ENCODE assay signal across 27 mouse cellular contexts in genomic region chr12:7835731-7836130, GRCm38 (mm10).
DNase-seq lines count a peak whose midpoint lies in the region; ATAC-seq and TF ChIP-seq lines count a peak whose summit lies in the region.
"Had no signal": no experiment of that assay in that cellular context is flagged by ENCODE, and none has a peak within 500 bp of the region (broad histone marks: within the 10 kb centered on the region; RNA-seq: fewer than 3 reads in every experiment).

No protein-coding gene starts in this region.

- H3K27me3 ChIP-seq in forebrain, embryonic 14.5 days (replicated peaks; ENCODE audit: control insufficient read depth, insufficient read depth, low read length), result no peaks in the 10 kb centered on the region
- no peaks in the 10 kb centered on the region for H3K27me3 ChIP-seq in forebrain, embryonic 13.5 days
- H3K27me3 ChIP-seq in midbrain, embryonic 15.5 days (replicated peaks), result no peaks in the 10 kb centered on the region
- no peaks in the 10 kb centered on the region for H3K27me3 ChIP-seq in midbrain, embryonic 13.5 days
- H3K27me3 ChIP-seq: CH12.LX; embryonic facial prominence, embryonic 13.5 days; embryonic facial prominence, embryonic 15.5 days; forebrain, embryonic 15.5 days had no signal

- no peak overlapping the region for H3K4me2 ChIP-seq in forebrain, embryonic 14.5 days (ENCODE audit: low read length)
- H3K4me2 ChIP-seq in forebrain, embryonic 13.5 days, result no peak overlapping the region
- H3K4me2 ChIP-seq in midbrain, embryonic 15.5 days, result no peak overlapping the region
- H3K4me2 ChIP-seq in midbrain, embryonic 13.5 days (replicated peaks), result no peak overlapping the region
- H3K4me2 ChIP-seq: embryonic facial prominence, embryonic 13.5 days; embryonic facial prominence, embryonic 15.5 days; forebrain, embryonic 15.5 days had no signal

- H3K9me3 ChIP-seq in forebrain, embryonic 14.5 days (replicated peaks; ENCODE audit: control insufficient read depth, low read length), result no peaks in the 10 kb centered on the region
- H3K9me3 ChIP-seq in forebrain, embryonic 13.5 days (replicated peaks), result no peaks in the 10 kb centered on the region
- H3K9me3 ChIP-seq in midbrain, embryonic 15.5 days, result no peaks in the 10 kb centered on the region
- H3K9me3 ChIP-seq in midbrain, embryonic 13.5 days, result no peaks in the 10 kb centered on the region
- H3K9me3 ChIP-seq: embryonic facial prominence, embryonic 13.5 days; embryonic facial prominence, embryonic 15.5 days; forebrain, embryonic 15.5 days had no signal

- H3K27ac ChIP-seq in forebrain, embryonic 14.5 days (ENCODE audit: low read depth, low read length), result no peak overlapping the region
- no peak overlapping the region for H3K27ac ChIP-seq in forebrain, embryonic 13.5 days
- no peak overlapping the region for H3K27ac ChIP-seq in midbrain, embryonic 15.5 days
- no peak overlapping the region for H3K27ac ChIP-seq in midbrain, embryonic 13.5 days
- H3K27ac ChIP-seq: embryonic facial prominence, embryonic 13.5 days; embryonic facial prominence, embryonic 15.5 days; forebrain, embryonic 15.5 days had no signal

- DNase-seq in forebrain, embryonic 14.5 days (ENCODE audit: low spot score), result peak; percentile 4
- DNase-seq in brain, embryonic 14.5 days (ENCODE audit: low read depth), result peak; percentile 54
- DNase-seq in kidney, postnatal 4 days, result no peak
- DNase-seq: adrenal gland, adult 8-10 months; adrenal gland, postnatal 14 days; adrenal gland, postnatal 36 days; cerebellum, adult 11 months; cerebellum, adult 18-20 months; cerebellum, adult 8-10 months; cerebellum, adult 9-11 months; cerebellum, postnatal 14 days; cerebellum, postnatal 36 days; embryo, embryonic 11 days; forebrain, postnatal 0 days had no signal

- no peaks in the 10 kb centered on the region for H3K36me3 ChIP-seq in forebrain, embryonic 14.5 days (ENCODE audit: control insufficient read depth, insufficient read depth, low read length)
- no peaks in the 10 kb centered on the region for H3K36me3 ChIP-seq in forebrain, embryonic 13.5 days (ENCODE audit: poor library complexity, severe bottlenecking)
- H3K36me3 ChIP-seq in midbrain, embryonic 15.5 days (replicated peaks), result no peaks in the 10 kb centered on the region
- no peaks in the 10 kb centered on the region for H3K36me3 ChIP-seq in midbrain, embryonic 13.5 days
- H3K36me3 ChIP-seq: embryonic facial prominence, embryonic 13.5 days; embryonic facial prominence, embryonic 15.5 days; forebrain, embryonic 15.5 days; G1E had no signal

- TF ChIP-seq POLR2A in brain, embryonic 14.5 days (IDR thresholded peaks at IDR 0.05; ENCODE audit: borderline replicate concordance, extremely low read depth, insufficient read depth, insufficient read length, poor library complexity, severe bottlenecking), result no peak

- H3K4me1 ChIP-seq in forebrain, embryonic 14.5 days (ENCODE audit: control insufficient read depth, insufficient read depth, low read length), result no peaks in the 10 kb centered on the region
- H3K4me1 ChIP-seq in forebrain, embryonic 13.5 days, result no peaks in the 10 kb centered on the region
- H3K4me1 ChIP-seq in midbrain, embryonic 15.5 days, result no peaks in the 10 kb centered on the region
- H3K4me1 ChIP-seq in midbrain, embryonic 13.5 days (replicated peaks), result peaks cover 9% of the 10 kb centered on the region
- H3K4me1 ChIP-seq: embryonic facial prominence, embryonic 13.5 days; embryonic facial prominence, embryonic 15.5 days had no signal

- no peak overlapping the region for H3K4me3 ChIP-seq in forebrain, embryonic 14.5 days (ENCODE audit: low read depth, low read length)
- H3K4me3 ChIP-seq in forebrain, embryonic 13.5 days, result no peak overlapping the region
- no peak overlapping the region for H3K4me3 ChIP-seq in midbrain, embryonic 15.5 days
- H3K4me3 ChIP-seq in midbrain, embryonic 13.5 days (replicated peaks), result no peak overlapping the region
- H3K4me3 ChIP-seq: embryonic facial prominence, embryonic 13.5 days; embryonic facial prominence, embryonic 15.5 days; erythroblast, embryonic 14.5 days; forebrain, embryonic 15.5 days had no signal

- WGBS in forebrain, embryonic 14.5 days, result 69% methylated on average over 3 of the region's 3 CpGs
- 64% methylated on average over 3 of the region's 3 CpGs for WGBS in forebrain, embryonic 13.5 days
- 29% methylated on average over 3 of the region's 3 CpGs for WGBS in midbrain, embryonic 15.5 days
- 36% methylated on average over 3 of the region's 3 CpGs for WGBS in midbrain, embryonic 13.5 days

- H3K9ac ChIP-seq in forebrain, embryonic 14.5 days (ENCODE audit: low read length), result no peak overlapping the region
- no peak overlapping the region for H3K9ac ChIP-seq in forebrain, embryonic 13.5 days
- H3K9ac ChIP-seq in midbrain, embryonic 15.5 days, result no peak overlapping the region
- H3K9ac ChIP-seq in midbrain, embryonic 13.5 days (replicated peaks), result no peak overlapping the region
- H3K9ac ChIP-seq: embryonic facial prominence, embryonic 13.5 days; embryonic facial prominence, embryonic 15.5 days; forebrain, embryonic 15.5 days; forebrain, postnatal 0 days had no signal

- TF ChIP-seq CTCF in brain, embryonic 14.5 days (IDR thresholded peaks at IDR 0.05; ENCODE audit: borderline replicate concordance, extremely low read depth, insufficient read depth, insufficient read length), result no peak

- no peak for ATAC-seq in forebrain, embryonic 14.5 days
- ATAC-seq in forebrain, embryonic 13.5 days, result no peak
- ATAC-seq in midbrain, embryonic 15.5 days (replicated peaks), result 0 out of 2 replicates have a peak, but pooled peaks have one; percentile 9
- no peak for ATAC-seq in midbrain, embryonic 13.5 days
- no peak for ATAC-seq in erythroid progenitor cell, adult 5-6 weeks (replicated peaks; ENCODE audit: low FRiP score, poor library complexity, severe bottlenecking)
- ATAC-seq: activated CD4-positive, CD25-positive, alpha-beta regulatory T cell, adult 4 months; CD4-positive, CD25-positive, alpha-beta regulatory T cell, adult 4 months; forebrain, embryonic 15.5 days; forebrain, postnatal 0 days; Patski had no signal

Comparison
In these comparisons a context has a peak if more than half of its experiments do, and no peak if none do; other contexts are left out.
1. DNase-seq: peak in forebrain, embryonic 14.5 days (single experiment) and brain, embryonic 14.5 days (single experiment); none in kidney, postnatal 4 days (0 of 2).